Mouse (Mus musculus): ENCODE results near the gene H1foo. TPM values are rescaled to one million over a fixed set of nuclear protein-coding genes. Genes with fewer than 3 reads are reported as not detected.
A peak's percentile ranks its signal among the peaks of the same experiment; 100 is the strongest.

The H1foo gene
- total RNA-seq (2014; fragmentation: Nextera tagmentation), result not detected in 2 replicates
- total RNA-seq (2017), result not detected in 2 replicates

GRCm38 (mm10) chr6:115944638-115945037 is at the start of gene H1foo:
Gene H1foo, plus strand, starts transcription at chr6:115944938.
- ATAC-seq (replicated peaks; ENCODE audit: low FRiP score, low TSS enrichment, poor library complexity, severe bottlenecking), result no peak

DNA sequence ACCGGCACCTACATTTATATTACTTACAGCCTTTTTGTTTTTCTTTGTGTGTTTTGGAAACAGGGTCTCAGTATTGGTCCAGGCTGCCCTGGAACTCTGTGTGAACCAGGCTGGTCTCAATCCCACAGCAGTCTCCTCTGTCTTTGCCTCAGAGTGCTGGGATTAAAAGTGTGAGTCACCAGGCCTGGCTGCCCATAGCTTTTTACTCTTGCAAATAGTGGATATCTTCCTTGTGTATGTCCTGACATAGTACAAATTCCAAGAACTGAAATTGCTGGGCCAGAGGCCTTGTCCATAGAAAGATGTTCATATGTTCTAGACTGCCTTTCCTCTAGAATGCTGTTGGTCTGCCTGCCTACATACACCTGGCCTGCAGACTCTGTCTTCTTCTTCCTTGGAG is 48.4 kb upstream of the H1foo start:
- no peak for ATAC-seq (replicated peaks; ENCODE audit: low FRiP score, low TSS enrichment, poor library complexity, severe bottlenecking)

- no peak for ATAC-seq (replicated peaks; ENCODE audit: low FRiP score, low TSS enrichment, poor library complexity, severe bottlenecking)
Measured at GRCm38 (mm10) chr6:115897117-115897516, 47.6 kb upstream of the H1foo start.

DNA sequence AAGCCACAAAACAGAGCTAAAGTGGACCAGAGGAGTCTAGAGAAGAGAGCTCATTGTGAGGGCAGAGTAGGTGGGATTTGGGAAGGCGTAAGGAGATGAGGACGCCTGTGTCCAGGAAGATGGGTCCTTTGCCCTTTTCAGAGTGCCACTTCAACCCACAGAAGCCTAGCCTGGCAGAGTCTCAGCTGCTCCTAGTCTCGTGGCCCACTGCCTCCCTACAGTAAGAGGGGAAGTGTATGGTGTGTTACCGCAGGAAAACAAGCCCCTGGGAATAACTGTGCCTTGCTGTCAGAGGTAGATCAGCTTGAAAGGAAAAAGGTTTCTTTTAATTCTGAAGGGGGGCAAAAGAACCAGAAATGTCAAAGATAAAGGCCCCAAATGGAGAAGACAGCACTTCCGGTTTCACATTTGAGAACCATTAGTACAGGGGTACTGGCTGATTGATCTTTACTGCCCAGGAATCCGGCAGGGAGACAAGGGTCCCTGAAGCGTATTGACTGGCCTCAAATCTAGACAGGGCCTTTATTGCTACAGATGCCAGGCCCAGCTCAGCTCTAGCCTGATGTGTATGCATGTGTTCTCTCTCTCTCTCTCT is 46.7 kb upstream of the H1foo start:
- ATAC-seq (replicated peaks; ENCODE audit: low FRiP score, low TSS enrichment, poor library complexity, severe bottlenecking), result no peak

DNA sequence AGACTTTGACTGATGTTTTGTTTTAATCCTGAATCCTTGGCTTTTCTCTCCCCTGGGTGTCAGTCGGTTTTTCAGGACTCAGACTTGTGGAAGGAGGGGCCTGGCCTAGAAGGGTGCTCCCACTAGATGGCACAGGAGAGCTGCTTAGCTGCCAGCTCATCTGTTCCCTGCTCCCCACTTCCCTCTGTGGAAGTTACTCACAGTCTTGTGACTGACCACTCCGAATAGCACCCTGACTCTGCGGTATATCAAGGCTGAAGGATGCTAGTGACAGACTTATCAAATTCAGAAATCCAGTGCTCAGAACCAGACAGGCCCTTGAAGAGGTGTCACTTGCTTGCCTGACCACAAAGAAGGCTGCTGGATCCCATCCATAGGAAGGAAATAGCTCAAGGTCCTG is 43.7 kb upstream of the H1foo start:
- ATAC-seq (replicated peaks; ENCODE audit: low FRiP score, low TSS enrichment, poor library complexity, severe bottlenecking), result 0 out of 2 replicates have a peak, but pooled peaks have one; percentile 50

- no peak for ATAC-seq (replicated peaks; ENCODE audit: low FRiP score, low TSS enrichment, poor library complexity, severe bottlenecking)
Measured at GRCm38 (mm10) chr6:115901489-115901931, 43.2 kb upstream of the H1foo start.

DNA sequence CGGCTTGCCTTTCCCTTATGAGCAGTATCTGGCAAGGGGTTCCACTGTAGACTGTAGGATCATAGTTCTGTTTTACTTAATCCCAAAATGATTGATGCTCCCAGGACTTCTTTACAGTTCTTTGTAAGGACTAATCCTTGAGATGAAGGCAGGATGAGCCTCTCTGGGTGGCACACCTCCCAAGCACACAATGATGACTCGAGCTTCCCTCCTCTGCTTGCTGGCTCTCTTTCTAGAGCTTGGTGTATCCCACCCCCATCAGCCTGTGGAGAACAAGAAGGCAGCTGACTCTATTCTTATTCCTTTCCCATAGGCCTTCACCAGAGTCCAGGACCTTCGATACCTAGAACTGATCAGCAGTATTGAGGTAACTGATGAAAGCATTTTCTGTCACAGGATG is 42.2 kb upstream of the H1foo start:
- no peak for ATAC-seq (replicated peaks; ENCODE audit: low FRiP score, low TSS enrichment, poor library complexity, severe bottlenecking)

GRCm38 (mm10) chr6:115905568-115905967 is 39.2 kb upstream of the H1foo start:
- ATAC-seq (replicated peaks; ENCODE audit: low FRiP score, low TSS enrichment, poor library complexity, severe bottlenecking), result no peak

GRCm38 (mm10) chr6:115906455-115906854 is 38.3 kb upstream of the H1foo start:
- ATAC-seq (replicated peaks; ENCODE audit: low FRiP score, low TSS enrichment, poor library complexity, severe bottlenecking), result no peak

GRCm38 (mm10) chr6:115906871-115907270 is 37.9 kb upstream of the H1foo start:
- no peak for ATAC-seq (replicated peaks; ENCODE audit: low FRiP score, low TSS enrichment, poor library complexity, severe bottlenecking)

DNA sequence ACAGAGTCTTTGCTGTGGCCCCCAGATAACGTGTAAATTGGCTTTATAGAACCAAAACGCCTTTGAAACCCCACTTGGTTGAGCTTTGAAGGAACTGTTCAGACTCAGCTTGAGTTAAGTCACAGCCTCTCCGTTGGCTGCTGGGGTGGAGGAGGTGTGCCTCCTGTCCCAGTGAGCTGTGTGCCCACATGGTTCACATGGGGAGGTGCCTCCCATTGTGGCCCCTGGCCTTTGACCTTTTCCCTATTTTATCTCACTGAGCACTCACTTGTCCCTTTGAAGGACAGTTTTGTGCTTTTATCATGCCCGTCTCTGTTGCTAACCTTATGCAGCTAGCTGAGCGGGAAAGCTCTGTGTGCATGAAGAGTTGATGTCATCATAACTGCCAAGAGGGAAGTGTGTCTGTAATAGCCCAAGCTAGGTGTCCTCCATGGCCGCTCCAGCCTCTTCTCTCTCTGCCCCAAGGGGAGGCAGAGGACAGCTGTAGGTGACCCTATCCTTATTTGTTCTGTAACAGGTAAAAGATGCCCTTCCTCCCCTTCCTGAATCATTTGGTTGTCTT is 36.2 kb upstream of the H1foo start:
- no peak for ATAC-seq (replicated peaks; ENCODE audit: low FRiP score, low TSS enrichment, poor library complexity, severe bottlenecking)

- ATAC-seq (replicated peaks; ENCODE audit: low FRiP score, low TSS enrichment, poor library complexity, severe bottlenecking), result 0 out of 2 replicates have a peak, but pooled peaks have one; percentile 12
Measured at GRCm38 (mm10) chr6:115909052-115909451, 35.7 kb upstream of the H1foo start.

- no peak for ATAC-seq (replicated peaks; ENCODE audit: low FRiP score, low TSS enrichment, poor library complexity, severe bottlenecking)
Measured at GRCm38 (mm10) chr6:115909940-115910339, 34.8 kb upstream of the H1foo start.

- no peak for ATAC-seq (replicated peaks; ENCODE audit: low FRiP score, low TSS enrichment, poor library complexity, severe bottlenecking)
Measured at GRCm38 (mm10) chr6:115911763-115912162, 33.0 kb upstream of the H1foo start.

DNA sequence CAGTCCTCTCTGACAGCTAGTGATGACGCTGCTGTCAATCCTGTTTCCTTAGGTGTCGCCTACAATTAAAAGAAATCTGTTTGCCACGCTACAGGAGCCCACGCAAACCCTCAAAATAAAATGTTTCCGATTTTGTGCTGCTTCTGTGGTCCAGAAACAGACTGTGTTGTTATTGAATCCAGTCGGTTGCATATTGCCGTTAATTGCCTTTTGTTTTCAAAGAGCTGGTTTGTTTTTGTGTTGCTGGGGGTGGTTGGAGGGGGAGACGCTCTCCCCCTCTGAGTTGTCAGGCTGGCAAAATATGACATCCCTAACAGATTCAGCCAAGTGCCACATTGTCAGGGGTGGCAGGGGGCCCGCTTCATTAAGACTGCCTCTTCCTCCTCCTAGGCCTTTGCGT is 31.3 kb upstream of the H1foo start:
- ATAC-seq (replicated peaks; ENCODE audit: low FRiP score, low TSS enrichment, poor library complexity, severe bottlenecking), result no peak

DNA sequence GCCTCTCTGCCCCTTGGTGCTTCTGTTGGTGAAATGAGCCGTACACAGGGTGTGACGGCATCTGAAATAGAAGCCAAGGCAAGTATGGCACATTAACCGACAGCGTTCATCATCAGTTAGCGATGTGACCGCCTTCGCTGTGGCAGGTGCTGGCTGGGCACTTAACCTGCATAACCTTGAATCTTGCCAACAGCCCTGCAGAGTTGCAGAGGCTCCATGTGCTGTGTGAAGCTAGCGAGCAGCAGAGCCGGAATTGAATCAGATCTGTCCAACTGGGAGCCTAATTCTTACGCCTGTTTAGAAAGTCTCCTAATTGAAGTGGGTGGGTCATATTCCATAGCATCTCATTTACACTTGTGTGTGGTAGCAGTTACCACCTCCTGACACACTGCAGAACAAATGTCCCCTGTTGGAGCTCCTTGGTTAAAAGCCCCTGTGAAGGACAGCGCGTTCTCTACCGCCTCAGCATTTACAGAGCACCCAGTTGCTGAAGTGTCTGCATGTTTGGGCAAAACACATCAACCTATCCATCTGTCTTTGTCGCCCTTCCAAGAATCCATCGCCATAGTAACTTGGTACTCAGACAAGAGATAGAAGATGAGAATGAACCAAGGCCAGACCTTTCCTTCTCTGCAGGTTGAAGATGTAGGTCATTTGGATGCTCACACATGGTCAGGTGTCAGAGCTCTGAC is 30.1 kb upstream of the H1foo start:
- no peak for ATAC-seq (replicated peaks; ENCODE audit: low FRiP score, low TSS enrichment, poor library complexity, severe bottlenecking)

DNA sequence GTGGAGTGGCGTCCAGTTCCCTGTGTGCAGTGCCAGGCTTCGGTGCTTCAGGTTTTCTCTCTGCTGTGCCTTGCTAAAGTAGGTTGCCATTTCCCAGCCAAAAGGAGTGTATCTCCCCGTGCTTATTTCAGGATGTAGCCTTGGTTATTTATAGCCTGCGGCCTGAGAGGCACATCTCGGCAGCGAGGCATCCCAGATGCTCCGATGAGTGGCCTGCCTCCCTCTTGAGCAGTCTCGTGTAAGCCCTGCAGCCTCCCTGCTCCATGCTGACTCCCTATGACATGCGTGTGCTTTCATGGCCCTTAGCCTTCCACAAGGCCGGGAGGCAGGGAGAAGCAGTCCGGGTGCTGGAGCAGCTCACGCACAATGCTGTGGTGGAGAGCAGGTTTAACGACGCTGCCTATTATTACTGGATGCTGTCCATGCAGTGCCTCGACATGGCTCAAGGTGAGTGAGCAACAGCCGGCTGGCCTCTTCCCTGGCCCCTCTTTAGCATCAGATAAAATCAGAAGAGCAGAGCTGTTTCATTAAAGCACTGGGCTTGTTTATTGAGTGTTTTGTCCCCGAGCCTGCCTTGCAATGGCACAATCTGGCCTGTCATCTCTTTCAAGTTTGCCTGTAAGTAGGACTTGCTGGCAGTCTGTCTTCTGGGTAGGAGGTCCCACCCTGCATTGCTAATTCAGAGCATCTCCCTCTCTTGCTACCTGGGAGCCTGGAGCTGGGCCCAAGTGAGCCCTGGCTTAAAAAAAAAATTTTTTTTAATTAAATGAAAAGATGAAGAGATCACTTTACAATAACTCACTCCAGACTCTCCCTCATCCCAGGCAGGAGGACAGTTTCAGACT is 28.9 kb upstream of the H1foo start:
- ATAC-seq (replicated peaks; ENCODE audit: low FRiP score, low TSS enrichment, poor library complexity, severe bottlenecking), result no peak

GRCm38 (mm10) chr6:115916611-115917010 is 28.1 kb upstream of the H1foo start:
- ATAC-seq (replicated peaks; ENCODE audit: low FRiP score, low TSS enrichment, poor library complexity, severe bottlenecking), result no peak

- peak; percentile 62 for ATAC-seq (replicated peaks; ENCODE audit: low FRiP score, low TSS enrichment, poor library complexity, severe bottlenecking)
Measured at GRCm38 (mm10) chr6:115918615-115919014, 26.1 kb upstream of the H1foo start.

DNA sequence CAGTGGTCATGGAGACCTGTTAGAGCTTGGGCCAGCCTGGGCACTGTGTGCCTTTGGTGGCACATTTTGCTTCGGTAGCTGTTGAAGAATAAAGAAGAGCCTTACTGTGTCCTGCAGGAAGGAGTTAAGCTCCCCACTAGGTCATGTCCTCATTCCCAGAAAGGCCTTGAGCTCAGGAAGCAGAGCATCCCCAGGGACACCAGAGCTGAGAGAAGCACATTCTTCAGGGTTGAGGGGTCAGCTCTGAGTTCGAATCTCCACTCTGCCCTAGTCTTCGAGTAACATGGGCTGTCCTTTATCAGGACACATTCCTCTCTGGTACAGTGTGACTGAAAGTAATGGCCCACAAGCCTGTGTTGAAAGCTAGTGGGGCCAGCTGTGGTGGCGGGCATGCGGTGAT is 24.9 kb upstream of the H1foo start:
- ATAC-seq (replicated peaks; ENCODE audit: low FRiP score, low TSS enrichment, poor library complexity, severe bottlenecking), result no peak
